Mouse (Mus musculus): Measurements from ENCODE around the gene Ptgdr2. TPM values are rescaled to one million over a fixed set of nuclear protein-coding genes. Genes with fewer than 3 reads are reported as not detected.

Gene Ptgdr2
- total RNA-seq, 2 experiments from 2014 or later, result 0.25 TPM; not detected in 1

- TF ChIP-seq CTCF (conservative IDR thresholded peaks at IDR 0.05), result no peak
- Histone ChIP-seq H3K4me3 (no peak overlapping the region), H3K27ac (no peak overlapping the region)
- no peak for DNase-seq (ENCODE audit: low spot score in 2 of 2)
Measured at GRCm38 (mm10) chr19:10990751-10991150, 53.8 kb downstream of the Ptgdr2 start.

DNA sequence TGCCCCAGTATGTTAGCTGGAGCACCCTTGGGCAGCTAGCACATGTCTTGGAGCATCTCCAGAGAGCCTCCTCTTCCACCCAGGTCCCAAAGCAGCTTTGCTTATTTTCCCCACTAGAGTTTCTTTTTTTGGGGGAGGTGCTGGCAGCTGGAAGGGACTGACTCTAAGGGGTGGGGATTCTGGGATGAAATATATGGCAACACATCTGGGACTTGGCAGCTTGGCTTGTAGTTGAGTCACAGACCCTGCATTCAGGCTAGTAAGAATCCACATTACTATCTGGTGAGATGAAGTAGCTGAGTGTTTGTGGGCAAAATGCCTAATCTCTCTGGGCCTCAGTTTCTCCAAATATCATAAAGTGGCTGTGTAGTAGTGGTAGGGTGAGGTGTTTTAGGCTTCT, 55.0 kb downstream of the Ptgdr2 start:
- TF ChIP-seq CTCF (conservative IDR thresholded peaks at IDR 0.05), result no peak
- no peak for DNase-seq (ENCODE audit: low spot score in 2 of 2)
- H3K4me3 ChIP-seq, result no peak overlapping the region
- no peak overlapping the region for H3K27ac ChIP-seq

Other genes with a start within 250 kb of the Ptgdr2 start
- 10 to 100 TPM; 21.7 to 22.4 TPM for gene Vps37c, start 248.4 kb upstream of the Ptgdr2 start, total RNA-seq (2021)
- gene Cd5, start 198.2 kb upstream of the Ptgdr2 start, total RNA-seq (2021), result not detected
- under 1 TPM in 1 of 2 experiments, not detected in 1; 0.32 TPM for gene Cd6, start 107.1 kb upstream of the Ptgdr2 start, total RNA-seq (2021)
- gene Slc15a3, start 97.4 kb upstream of the Ptgdr2 start, total RNA-seq (2021), result 1 to 10 TPM; 1.3 TPM
- 100 to 1,000 TPM; 168 to 171 TPM for gene Tmem132a, start 67.2 kb upstream of the Ptgdr2 start, total RNA-seq (2021)
- 10 to 100 TPM; 46.4 to 54.5 TPM for gene Tmem109, start 55.2 kb upstream of the Ptgdr2 start, total RNA-seq (2021)
- gene Prpf19, start 41.9 kb upstream of the Ptgdr2 start, total RNA-seq (2021), result 100 to 1,000 TPM; 196 to 198 TPM
- gene Zp1, start 16.5 kb upstream of the Ptgdr2 start, total RNA-seq (2021), result not detected
- gene Ccdc86, start 12.1 kb downstream of the Ptgdr2 start, total RNA-seq (2021), result 1 to 10 TPM; 7.9 to 9.7 TPM
- gene Ms4a10, start 37.5 kb downstream of the Ptgdr2 start, total RNA-seq (2021), result not detected
- not detected for gene Ms4a15, start 56.1 kb downstream of the Ptgdr2 start, total RNA-seq (2021)
- not detected for gene Ms4a18, start 80.9 kb downstream of the Ptgdr2 start, total RNA-seq (2021)
- under 1 TPM in 1 of 2 experiments, not detected in 1; 0.36 TPM for gene Ms4a8a, start 143.9 kb downstream of the Ptgdr2 start, total RNA-seq (2021)
- not detected for gene 1700017D01Rik, start 193.7 kb downstream of the Ptgdr2 start, total RNA-seq (2021)
- gene 1700025F22Rik, start 228.2 kb downstream of the Ptgdr2 start, total RNA-seq (2021), result not detected

Data from layer of hippocampus, adult 2 months (tissue).